Mouse (Mus musculus): ENCODE data around the gene Kifc5b.
A peak's percentile ranks its signal among the peaks of the same experiment; 100 is the strongest.
"Not testable (repeated sequence)": the region's sequence is repeated elsewhere in the genome, so short reads cannot be mapped to it uniquely, and the experiment has no call there.

The Kifc5b gene

GRCm38 (mm10) chr17:26916711-26917482 is at the start of gene Kifc5b:
Gene Kifc5b, plus strand, starts transcription at chr17:26917091.
- peak; percentile 100 for ATAC-seq (ENCODE audit: low TSS enrichment)

GRCm38 (mm10) chr17:26868756-26869155 is 48.1 kb upstream of the Kifc5b start:
- no peak for ATAC-seq (ENCODE audit: low TSS enrichment)

- no peak for ATAC-seq (ENCODE audit: low TSS enrichment)
These were observed 44.0 kb upstream of the Kifc5b start for GRCm38 (mm10) chr17:26872870-26873269.

- ATAC-seq (ENCODE audit: low TSS enrichment): no peak
These were observed 43.4 kb upstream of the Kifc5b start for GRCm38 (mm10) chr17:26873502-26873901.

GRCm38 (mm10) chr17:26874542-26874941 is 42.3 kb upstream of the Kifc5b start:
- no peak for ATAC-seq (ENCODE audit: low TSS enrichment)

GRCm38 (mm10) chr17:26877927-26878326 is 39.0 kb upstream of the Kifc5b start:
- no peak for ATAC-seq (ENCODE audit: low TSS enrichment)

- no peak for ATAC-seq (ENCODE audit: low TSS enrichment)
These were observed 37.7 kb upstream of the Kifc5b start for GRCm38 (mm10) chr17:26879235-26879634.

- no peak for ATAC-seq (ENCODE audit: low TSS enrichment)
These were observed 34.2 kb upstream of the Kifc5b start for GRCm38 (mm10) chr17:26882706-26883105.

- ATAC-seq (ENCODE audit: low TSS enrichment): no peak
These were observed 33.3 kb upstream of the Kifc5b start for GRCm38 (mm10) chr17:26883585-26883984.

GRCm38 (mm10) chr17:26884995-26885926 is 31.6 kb upstream of the Kifc5b start:
- peak; percentile 70; the same call in 1 of the 2 replicates for ATAC-seq (ENCODE audit: low TSS enrichment)

- ATAC-seq (ENCODE audit: low TSS enrichment): peak; percentile 88
These were observed 30.7 kb upstream of the Kifc5b start for GRCm38 (mm10) chr17:26886047-26886749.

- no peak for ATAC-seq (ENCODE audit: low TSS enrichment)
These were observed 29.0 kb upstream of the Kifc5b start for GRCm38 (mm10) chr17:26887926-26888325.

GRCm38 (mm10) chr17:26892635-26893375 is 24.1 kb upstream of the Kifc5b start:
- ATAC-seq (ENCODE audit: low TSS enrichment): peak; percentile 31; the same call in 1 of the 2 replicates

GRCm38 (mm10) chr17:26893492-26893891 is 23.4 kb upstream of the Kifc5b start:
- no peak for ATAC-seq (ENCODE audit: low TSS enrichment)

GRCm38 (mm10) chr17:26894342-26894741 is 22.5 kb upstream of the Kifc5b start:
- peak; percentile 67 for ATAC-seq (ENCODE audit: low TSS enrichment)

- ATAC-seq (ENCODE audit: low TSS enrichment): no peak
These were observed 21.3 kb upstream of the Kifc5b start for GRCm38 (mm10) chr17:26895578-26895977.

- no peak for ATAC-seq (ENCODE audit: low TSS enrichment)
These were observed 16.0 kb upstream of the Kifc5b start for GRCm38 (mm10) chr17:26900916-26901315.

- ATAC-seq (ENCODE audit: low TSS enrichment): no peak
These were observed 12.6 kb upstream of the Kifc5b start for GRCm38 (mm10) chr17:26904320-26904719.

GRCm38 (mm10) chr17:26907506-26907905 is 9.4 kb upstream of the Kifc5b start:
- ATAC-seq (ENCODE audit: low TSS enrichment): not testable (repeated sequence)

- no peak for ATAC-seq (ENCODE audit: low TSS enrichment)
These were observed 1.6 kb upstream of the Kifc5b start for GRCm38 (mm10) chr17:26915248-26915647.

GRCm38 (mm10) chr17:26917560-26917959 is 669 bp downstream of the Kifc5b start:
- not testable (repeated sequence) for ATAC-seq (ENCODE audit: low TSS enrichment)

All from frontal cortex, adult (tissue).